Mouse (Mus musculus) CD4-positive helper T cell, adult 2 months (primary cell): ENCODE measurements around the gene Dhx9.
"Not testable (repeated sequence)": the region's sequence is repeated elsewhere in the genome, so short reads cannot be mapped to it uniquely, and the experiment has no call there.

Source experiments
- DNase-seq: peaks from one replicate; pipeline ENCODE4 v3.0.0-alpha.2; 2012; ENCODE audit warnings: low read depth, missing footprints, low spot score

Dhx9 gene

GRCm38 (mm10) chr1:153487500-153487879 lies at the start of gene Dhx9:
TSS of gene Dhx9 (minus strand) at chr1:153487660.
- peak; percentile 97 for DNase-seq

DNA sequence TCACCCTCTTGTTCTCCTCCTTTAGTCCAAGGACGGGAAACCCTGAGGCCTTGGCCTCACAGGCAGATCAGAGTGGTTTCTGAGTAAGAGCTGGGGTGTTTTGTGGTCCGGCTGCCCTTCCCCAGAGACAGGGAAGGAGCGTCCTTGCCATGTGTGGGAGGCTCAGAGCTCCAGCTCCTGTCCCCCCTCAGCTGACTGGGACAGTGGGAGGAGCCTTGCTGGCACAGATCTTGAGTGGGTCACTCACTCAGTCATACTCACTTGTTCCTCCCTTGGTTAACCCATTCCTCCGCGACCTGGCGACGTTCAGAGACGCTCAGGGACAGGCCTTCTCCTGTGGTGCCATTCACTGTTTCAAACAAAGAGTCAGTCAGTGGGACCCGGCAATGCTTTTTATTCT lies 48.2 kb upstream of the Dhx9 start:
- DNase-seq: no peak

DNA sequence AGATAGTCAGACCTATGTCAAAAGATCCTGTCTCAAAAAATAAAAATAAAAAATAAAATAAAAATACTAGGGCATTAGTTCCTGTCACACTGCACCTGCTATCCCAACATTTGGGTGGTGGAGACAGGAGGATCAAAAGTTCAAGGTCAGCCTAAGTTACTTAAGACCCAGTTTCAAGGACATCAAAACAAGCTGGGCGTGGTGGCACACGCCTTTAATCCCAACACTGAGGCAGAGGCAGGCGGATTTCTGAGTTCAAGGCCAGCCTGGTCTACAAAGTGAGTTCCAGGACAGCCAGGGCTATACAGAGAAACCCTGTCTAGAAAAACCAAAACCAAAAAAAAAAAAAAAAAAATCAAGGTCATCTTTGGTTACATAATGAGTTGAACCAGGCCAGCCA lies 45.4 kb upstream of the Dhx9 start:
- DNase-seq: not testable (repeated sequence)

DNA sequence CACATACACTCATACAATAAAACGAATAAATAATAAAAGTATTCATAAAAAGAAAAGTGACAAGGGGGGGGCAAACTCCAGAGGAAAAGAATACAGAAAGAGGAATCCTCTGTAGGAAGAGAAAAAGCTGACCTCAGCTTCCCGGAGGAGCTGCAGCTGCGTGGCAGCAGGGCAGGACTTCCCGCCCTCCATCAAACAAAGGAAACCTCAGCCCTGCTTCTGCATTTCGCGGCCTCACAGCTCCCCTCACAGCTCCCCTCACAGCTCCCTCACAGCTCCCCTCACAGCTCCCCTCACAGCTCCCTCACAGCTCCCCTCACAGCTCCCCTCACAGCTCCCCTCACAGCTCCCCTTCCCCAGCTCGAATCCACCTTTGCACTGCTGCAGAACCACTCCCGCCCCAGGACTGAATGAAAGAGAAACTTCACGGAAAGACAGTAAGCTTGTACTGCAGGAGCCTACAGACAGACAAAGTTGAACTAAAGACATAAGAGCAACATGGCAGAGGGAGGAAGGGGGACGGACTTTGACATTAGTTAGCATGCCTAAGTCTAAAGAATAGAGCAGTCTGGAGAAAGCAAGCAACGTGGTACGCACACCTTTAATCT lies 44.9 kb upstream of the Dhx9 start:
- DNase-seq: no peak

DNA sequence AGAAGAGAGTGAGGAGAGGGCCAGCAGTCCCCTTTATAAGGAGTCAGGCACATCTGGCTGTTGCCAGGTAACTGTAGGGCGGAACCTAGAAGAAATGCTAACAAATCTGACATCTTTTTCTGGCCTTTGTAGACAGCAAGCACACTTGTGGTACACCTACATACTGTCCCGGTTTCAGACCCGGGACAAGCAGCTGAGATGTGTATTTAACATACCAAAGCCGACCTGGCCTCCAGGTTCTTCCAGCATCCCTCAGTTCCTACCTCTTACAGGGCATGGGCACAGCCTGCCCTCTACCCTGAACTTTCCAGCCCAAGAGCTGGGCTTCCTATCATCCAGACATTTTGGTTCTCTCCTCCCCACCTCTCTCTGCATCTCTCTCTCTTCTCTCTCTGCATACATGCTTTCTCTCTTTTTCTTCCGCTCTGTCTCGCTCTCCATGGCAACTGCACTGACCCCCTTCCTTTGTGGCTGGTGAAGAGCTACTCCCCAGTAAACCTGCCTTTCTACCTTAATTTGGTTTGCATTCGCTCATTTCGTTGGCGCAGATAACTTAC lies 44.3 kb upstream of the Dhx9 start:
- no peak for DNase-seq

GRCm38 (mm10) chr1:153522116-153522515 lies 34.7 kb upstream of the Dhx9 start:
- DNase-seq: no peak

GRCm38 (mm10) chr1:153515368-153515767 lies 27.9 kb upstream of the Dhx9 start:
- DNase-seq: no peak

- peak; percentile 12 for DNase-seq
These were observed 23.0 kb upstream of the Dhx9 start for GRCm38 (mm10) chr1:153510330-153511009.

GRCm38 (mm10) chr1:153509569-153509968 lies 22.1 kb upstream of the Dhx9 start:
- DNase-seq: not testable (repeated sequence)

DNA sequence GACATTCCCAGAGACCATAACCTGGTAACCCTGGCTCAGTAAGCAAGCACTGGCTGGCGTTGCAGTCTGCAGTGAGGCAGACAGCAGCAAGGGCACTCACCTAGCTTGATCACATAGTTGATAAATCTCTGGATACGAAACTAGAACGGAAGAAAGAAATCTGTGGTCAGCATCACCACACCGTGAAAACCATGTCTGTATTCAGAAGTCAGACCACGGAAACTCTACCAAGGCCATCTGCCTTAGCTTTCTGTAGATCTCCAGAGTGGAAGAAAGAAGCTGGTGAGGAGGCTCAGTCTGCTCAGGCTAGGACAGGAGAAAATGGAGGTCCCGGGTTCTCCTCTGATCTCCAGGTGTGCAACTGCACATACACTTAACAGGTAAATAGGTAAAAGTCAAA lies 21.6 kb upstream of the Dhx9 start:
- peak; percentile 42 for DNase-seq

- DNase-seq: no peak
These were observed 18.8 kb upstream of the Dhx9 start for GRCm38 (mm10) chr1:153506266-153506665.

DNA sequence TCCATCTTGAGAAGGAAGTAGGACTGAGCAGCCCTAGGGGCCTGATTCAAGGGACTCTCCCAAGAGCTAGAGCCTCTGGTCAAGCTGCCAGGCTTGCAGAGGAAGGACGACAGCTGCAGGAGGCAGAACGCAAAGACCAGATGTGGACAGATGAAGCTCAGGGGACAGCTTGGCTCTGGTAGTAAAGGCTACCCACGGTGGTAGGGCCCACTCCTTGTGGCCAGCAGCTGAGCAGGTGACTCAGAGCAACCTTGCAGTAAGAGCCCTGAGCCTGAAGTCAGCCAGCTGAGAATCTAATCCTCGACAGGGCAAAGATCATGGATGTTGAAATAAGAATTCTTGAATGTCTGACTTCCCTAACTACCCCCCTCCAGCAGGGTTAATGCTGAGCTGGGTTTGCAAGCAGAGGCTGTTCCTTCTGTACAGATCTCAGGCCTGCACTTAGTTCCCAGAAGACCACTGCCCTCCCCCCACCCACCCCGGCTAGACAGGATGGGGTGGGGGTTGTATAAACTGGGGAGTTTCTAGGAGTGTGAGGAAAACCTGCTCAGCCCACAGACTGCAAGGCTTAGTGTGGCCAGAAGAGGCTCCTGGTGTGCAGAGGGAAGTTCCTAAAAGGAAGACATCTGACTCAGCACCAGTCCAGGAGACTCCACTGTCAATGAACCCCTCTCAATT lies 14.3 kb upstream of the Dhx9 start:
- DNase-seq: no peak

DNA sequence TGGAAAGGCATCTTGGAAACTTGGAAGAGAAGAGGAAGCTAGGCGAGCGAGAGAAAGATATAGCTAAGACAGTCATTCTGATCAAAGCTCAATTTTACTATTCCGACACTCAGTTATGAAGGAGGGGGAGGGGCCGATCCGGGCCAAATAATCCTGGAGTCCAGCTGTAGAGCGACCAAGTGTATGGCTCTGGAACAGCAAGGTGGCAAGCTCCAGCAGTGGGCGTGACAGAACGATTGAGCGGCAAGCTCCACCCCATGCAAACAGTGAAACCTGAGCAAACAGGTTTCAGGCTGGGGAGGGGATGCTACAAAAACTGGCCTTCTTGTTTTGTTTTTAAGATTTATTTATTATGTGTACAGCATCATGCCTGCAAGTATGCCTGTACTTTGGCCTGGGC lies 12.6 kb upstream of the Dhx9 start:
- no peak for DNase-seq

DNA sequence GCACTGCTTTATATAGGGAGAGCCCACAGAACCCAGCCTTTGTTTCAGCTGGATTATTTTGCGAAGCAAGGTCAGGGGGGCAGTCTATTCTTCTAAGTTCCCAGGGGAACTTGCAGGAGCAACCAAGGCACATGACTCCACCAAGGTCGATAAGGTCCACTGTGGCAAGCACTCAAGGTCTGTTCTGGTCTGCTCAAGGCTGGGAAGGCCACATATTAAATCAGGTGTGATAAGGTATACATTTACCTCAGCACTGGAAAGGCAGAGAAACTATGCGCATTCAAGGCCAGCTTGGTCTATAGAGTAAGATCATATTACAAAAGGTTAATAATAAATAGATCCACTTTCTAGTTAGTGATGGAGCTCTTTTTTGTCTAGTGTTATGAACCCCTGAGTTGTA lies 8.6 kb upstream of the Dhx9 start:
- no peak for DNase-seq

DNA sequence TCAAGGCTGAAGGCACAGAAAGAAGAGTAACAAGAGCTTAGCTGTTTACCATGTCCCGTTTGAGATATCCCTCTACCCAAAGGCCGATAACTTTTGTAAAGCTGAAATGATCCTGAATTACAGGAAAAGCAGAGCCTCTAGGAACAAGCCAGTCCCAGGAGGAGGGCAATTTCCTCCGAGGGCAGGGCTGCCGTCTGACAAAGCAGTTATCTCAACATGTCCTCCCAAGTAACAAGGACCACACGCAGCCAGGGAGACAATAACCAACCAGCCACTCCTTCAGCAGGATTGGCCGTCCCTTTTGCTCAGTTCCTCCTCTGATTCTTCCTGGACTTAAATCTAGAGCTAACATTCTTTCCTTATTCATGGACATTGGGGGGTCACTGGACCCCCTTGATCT lies 6.5 kb upstream of the Dhx9 start:
- DNase-seq: no peak

- DNase-seq: no peak
These were observed 5.9 kb upstream of the Dhx9 start for GRCm38 (mm10) chr1:153493338-153493737.

DNA sequence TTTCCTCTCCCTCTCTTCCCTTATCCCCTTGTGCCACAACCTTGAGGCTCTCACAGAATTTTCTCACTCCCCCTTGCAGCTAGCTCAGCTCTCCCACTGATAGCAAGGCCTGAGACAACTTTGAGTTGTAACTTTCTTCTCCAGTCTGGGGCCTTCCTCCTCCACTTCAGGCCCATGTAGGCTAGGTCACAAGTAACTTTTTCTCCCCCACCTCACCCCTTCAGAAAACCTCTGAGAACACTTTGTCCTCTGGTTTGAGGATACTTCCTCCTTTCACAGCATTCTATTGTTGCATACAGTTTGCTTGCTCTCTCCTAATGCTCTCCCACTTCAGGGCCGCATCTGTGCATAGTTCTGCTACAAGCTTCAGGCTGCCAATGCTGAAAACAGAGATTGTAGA lies 4.4 kb upstream of the Dhx9 start:
- no peak for DNase-seq

GRCm38 (mm10) chr1:153491345-153491744 lies 3.9 kb upstream of the Dhx9 start:
- DNase-seq: no peak

GRCm38 (mm10) chr1:153489963-153490362 lies 2.5 kb upstream of the Dhx9 start:
- no peak for DNase-seq

DNA sequence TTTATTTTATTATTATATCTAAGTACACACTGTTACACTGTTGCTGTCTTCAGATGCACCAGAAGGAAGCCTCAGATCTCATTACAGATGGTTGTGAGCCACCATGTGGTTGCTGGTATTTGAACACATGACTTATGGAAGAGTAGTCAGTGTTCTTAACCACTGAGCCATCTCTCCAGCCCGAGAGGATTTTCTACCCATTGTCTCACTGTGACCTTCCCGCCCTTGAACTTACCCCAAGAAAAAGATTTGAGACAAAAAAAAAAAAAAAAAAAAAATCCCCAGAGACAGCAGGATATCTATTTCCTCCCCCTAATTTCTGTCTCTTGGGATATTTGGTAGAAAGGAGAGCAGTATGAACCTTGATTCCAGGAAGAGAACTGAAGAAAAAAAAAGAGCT lies 2.1 kb upstream of the Dhx9 start:
- DNase-seq: no peak

DNA sequence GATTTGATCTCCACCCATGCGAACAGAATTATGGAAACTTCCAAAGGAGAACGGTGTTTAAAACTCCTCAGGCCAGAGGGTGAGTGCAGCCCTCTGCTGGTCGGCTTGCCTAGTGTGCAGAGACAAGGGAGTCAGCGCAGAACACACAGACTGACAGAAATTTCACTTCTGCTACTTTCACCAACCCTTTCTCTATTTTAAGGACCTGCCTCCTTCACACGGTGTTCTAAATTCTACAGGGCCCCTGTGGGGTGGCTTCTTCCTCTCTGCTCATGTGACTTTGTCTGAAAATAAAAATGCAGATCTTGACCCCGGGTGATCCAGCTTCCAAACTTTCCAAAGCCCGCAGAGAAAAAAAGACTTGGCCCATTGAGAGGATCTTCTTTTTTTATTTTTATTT lies 1.7 kb upstream of the Dhx9 start:
- DNase-seq: peak; percentile 35

DNA sequence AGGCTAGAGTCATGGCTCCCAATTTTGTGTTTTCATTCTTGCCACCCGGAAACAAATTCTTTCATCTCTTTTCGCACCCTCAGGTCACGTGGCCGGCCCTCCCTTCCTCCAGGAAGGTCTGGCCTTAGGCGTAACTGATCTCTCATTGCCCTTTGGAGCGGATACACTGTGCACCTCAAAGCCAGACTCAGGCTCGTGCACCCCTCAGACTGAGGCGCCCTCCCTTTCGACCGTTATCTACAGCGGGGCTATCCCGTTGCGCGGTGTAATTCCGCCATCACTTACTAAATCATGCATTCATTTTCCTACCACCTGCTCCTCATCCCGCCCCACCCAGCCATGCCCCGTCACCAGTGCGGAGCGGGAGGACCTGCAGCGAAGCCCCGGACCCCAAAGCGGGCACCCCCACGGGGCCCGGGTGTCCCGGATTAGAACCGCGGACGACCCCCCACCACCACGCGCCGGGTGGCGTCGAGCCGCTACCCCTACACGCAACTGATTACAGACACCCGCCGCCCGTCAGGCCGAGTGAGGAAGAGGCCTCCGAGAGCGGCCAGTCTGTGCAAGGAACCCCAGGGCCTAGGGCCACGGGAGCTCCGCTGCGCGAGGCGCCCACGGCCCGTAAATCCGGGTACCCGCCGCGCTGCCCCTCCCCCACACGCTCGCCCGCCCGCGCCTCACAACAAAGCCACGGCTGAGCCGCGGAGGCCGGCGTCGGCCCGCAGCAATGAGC lies 527 bp downstream of the Dhx9 start:
- DNase-seq: peak; percentile 83
